Mouse (Mus musculus) forebrain, embryonic 16.5 days (tissue): ENCODE data around the gene Maip1. TPM values are rescaled to one million over a fixed set of nuclear protein-coding genes. Genes with fewer than 3 reads are reported as not detected.

Source experiments
- ATAC-seq: fragments of 200-750 bp; cut with Nextera tagmentation; 2 replicates; pipeline ENCODE4 v1.8.0; 2017; ENCODE audit warnings: mild to moderate bottlenecking, moderate library complexity
- H3K27ac ChIP-seq: fragments of 300-500 bp; sonication (generic); 2 replicates; pipeline ENCODE4 v1.5.1; 2014; ENCODE audit warnings: low read length, control low read depth
- H3K27me3 ChIP-seq: fragments of 300-500 bp; sonication (generic); replicated peaks from 2 replicates; pipeline ENCODE4 v1.6.1; 2014; ENCODE audit warnings: low read length; ENCODE audit not compliant: control insufficient read depth, insufficient read depth
- H3K36me3 ChIP-seq: fragments of 300-500 bp; sonication (generic); 2 replicates; pipeline ENCODE4 v1.6.1; 2014; ENCODE audit not compliant: control insufficient read depth, insufficient read depth
- H3K4me1 ChIP-seq: fragments of 300-500 bp; sonication (generic); replicated peaks from 2 replicates; pipeline ENCODE4 v1.6.1; 2014; ENCODE audit warnings: low read length; ENCODE audit not compliant: control insufficient read depth, insufficient read depth
- H3K4me2 ChIP-seq: fragments of 300-500 bp; sonication (generic); 2 replicates; pipeline ENCODE4 v1.6.1; 2014; ENCODE audit warnings: mild to moderate bottlenecking, low read length, control low read depth
- H3K4me3 ChIP-seq: fragments of 300-500 bp; sonication (generic); replicated peaks from 2 replicates; pipeline ENCODE4 v1.5.1; 2014; ENCODE audit warnings: mild to moderate bottlenecking, low read length, control low read depth
- H3K9ac ChIP-seq: fragments of 300-500 bp; sonication (generic); replicated peaks from 2 replicates; pipeline ENCODE4 v1.6.1; 2014; ENCODE audit warnings: low read depth, low read length, control low read depth
- H3K9me3 ChIP-seq: fragments of 300-500 bp; sonication (generic); 2 replicates; pipeline ENCODE4 v1.6.1; 2016; ENCODE audit warnings: low read length; ENCODE audit not compliant: control insufficient read depth
- WGBS: fragments of 180-500 bp; shearing (Covaris S2); extraction: QIAGEN DNeasy Blood & Tissue Kit; methylation state at CpG from one replicate; pipeline ENCODE4 v1.1.7; 2014; 5-methylcytosine and 5-hydroxymethylcytosine counted together
- polyA plus RNA-seq: library from polyadenylated mRNA; unstranded; fragments of >200 nt; fragmentation: Nextera tagmentation; extraction: Ambion mirVana; gene quantifications from 2 replicates; pipeline ENCODE4 v1.2.1, GENCODE M21; 2015

Maip1 gene
- polyA plus RNA-seq, 1 experiment from 2014 or later, result 17.7 TPM

- 82% methylated on average over 2 of the region's 2 CpGs for WGBS
- no peak for ATAC-seq
These were observed 7.3 kb downstream of the Maip1 start for GRCm38 (mm10) chr1:57413397-57413796.

DNA sequence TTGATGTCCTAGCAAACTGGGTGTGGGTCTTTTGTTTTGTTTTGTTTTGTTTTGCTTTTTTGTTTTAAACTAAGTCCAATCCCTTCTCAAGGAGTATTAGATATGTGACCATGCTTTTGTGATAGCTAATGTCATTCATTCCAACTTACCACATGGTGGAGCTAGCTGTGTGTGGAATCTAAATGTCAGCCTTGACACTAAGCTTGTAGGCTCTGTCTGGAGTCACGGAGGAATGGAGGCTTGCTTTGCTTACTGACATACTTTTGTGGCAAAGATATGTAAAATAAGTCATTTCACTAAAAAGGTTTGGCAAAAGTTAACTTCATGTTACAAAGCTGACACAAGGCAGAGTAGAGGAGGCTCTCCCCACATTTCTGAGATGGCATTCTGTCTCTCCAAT, 17.6 kb downstream of the Maip1 start:
- peak; percentile 65; the same call in 1 of the 2 replicates for ATAC-seq
- WGBS, result 0% methylated on average over 1 of the region's 1 CpGs
- H3K36me3 ChIP-seq, result no peaks in the 10 kb centered on the region
- H3K4me3 ChIP-seq, result no peak overlapping the region
- H3K9me3 ChIP-seq, result no peaks in the 10 kb centered on the region
- no peak overlapping the region for H3K27ac ChIP-seq
- no peak overlapping the region for H3K4me2 ChIP-seq
- peaks cover 6% of the 10 kb centered on the region; the same call in 1 of the 2 replicates for H3K4me1 ChIP-seq
- no peak overlapping the region for H3K9ac ChIP-seq
- no peaks in the 10 kb centered on the region for H3K27me3 ChIP-seq

More at GRCm38 (mm10) chr1:57413397-57413796, 7.3 kb downstream of the Maip1 start:
- Histone ChIP-seq H3K9ac (no peak overlapping the region), H3K27me3 (no peaks in the 10 kb centered on the region), H3K36me3 (peaks cover 25% of the 10 kb centered on the region), H3K4me2 (no peak overlapping the region), H3K27ac (no peak overlapping the region), H3K4me1 (peaks cover 6% of the 10 kb centered on the region), H3K4me3 (no peak overlapping the region), H3K9me3 (peaks cover 2% of the 10 kb centered on the region; the same call in 1 of the 2 replicates)

DNA sequence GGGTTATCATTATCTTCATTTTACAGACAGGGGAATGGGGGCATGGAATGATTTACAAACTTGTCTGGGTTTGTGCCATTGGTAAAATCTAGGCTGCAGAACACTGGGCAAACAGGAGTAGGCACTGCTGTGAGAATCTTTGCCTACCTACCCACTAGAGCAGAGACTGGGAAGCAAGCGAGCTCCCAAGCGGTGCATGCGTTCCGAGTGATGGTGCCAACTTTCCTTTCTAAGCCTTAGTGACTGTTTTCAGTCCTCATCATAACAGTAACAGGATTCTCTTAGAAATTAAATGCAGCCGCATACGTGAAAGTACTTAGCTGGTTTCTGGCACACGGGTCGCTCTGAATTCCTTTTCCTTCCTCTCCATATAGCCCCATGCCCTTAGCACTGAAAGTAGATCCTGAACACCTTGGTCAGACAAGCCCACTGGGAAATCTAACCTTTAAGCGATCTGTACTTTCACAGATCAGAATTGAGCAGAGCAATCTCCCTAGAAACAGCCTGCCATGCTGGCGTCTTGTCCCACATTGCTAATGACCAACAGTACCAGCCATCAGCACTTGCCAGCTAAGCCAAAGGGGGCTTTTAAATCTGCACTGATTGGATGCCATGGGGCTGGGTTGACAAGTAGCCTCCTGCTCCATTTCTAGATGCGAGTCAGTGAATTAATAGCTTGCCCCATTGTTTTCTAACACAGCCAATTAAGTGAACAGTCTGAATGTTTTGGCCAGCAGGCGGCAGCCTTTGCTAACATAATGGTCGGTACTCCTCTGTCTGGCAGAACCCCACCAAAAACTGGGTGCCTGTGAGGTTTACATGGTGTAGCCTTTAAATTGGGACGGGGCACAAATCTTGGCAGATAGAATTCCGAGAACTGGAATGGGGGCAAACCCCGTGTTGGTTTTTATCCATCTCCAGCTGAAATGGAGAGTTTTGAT, 22.5 kb downstream of the Maip1 start:
- ATAC-seq, result peak; percentile 95
- Histone ChIP-seq H3K36me3 (no peaks in the 10 kb centered on the region), H3K27me3 (no peaks in the 10 kb centered on the region), H3K4me3 (peak overlapping the region; percentile 37), H3K4me2 (peak overlapping the region; percentile 61), H3K9me3 (no peaks in the 10 kb centered on the region), H3K9ac (peak overlapping the region; percentile 62), H3K4me1 (peaks cover 18% of the 10 kb centered on the region), H3K27ac (peak overlapping the region; percentile 39)
- 27% methylated on average over 16 of the region's 16 CpGs for WGBS

DNA sequence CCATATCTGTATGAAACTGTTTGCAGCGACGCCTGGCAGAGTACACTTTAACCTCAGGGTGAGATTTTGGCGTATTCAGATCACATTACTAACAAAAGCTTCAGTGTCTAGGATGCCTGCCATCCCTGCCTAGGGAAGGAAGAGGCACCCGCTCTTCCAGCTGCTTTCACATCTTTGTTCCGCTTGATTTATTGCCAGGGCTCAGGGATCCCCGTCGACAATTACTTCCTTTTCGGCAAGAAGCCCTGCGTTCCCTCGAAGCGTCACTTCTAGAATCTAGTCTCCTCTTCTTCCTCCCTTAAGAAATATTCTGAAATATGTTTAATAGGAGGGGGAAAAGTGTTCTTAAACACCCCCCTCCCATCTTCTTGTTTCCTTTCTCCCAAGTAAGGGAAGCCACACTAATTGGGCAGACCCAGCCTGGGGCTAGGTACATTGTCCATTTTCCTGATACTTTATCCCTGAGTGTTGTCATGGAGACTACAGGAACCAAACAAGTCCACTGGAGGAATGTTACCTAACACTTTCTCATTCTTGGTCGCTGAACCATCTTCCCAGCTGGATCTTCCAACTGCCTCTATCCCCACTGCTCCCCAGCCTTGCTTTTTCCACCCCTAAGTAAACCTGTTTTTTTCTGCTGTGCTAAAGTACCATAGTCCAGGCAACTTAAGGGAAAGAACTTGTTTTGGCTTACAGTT, 23.8 kb downstream of the Maip1 start:
- Histone ChIP-seq H3K4me2 (peak overlapping the region; percentile 38), H3K4me3 (no peak overlapping the region), H3K9me3 (no peaks in the 10 kb centered on the region), H3K36me3 (no peaks in the 10 kb centered on the region), H3K27ac (no peak overlapping the region), H3K9ac (peak overlapping the region; percentile 34; the same call in 1 of the 2 replicates), H3K27me3 (no peaks in the 10 kb centered on the region), H3K4me1 (peaks cover 18% of the 10 kb centered on the region)
- peak; percentile 26 for ATAC-seq
- under 1% methylated on average over 12 of the region's 12 CpGs for WGBS

- no peak for ATAC-seq
- 98% methylated on average over 7 of the region's 7 CpGs for WGBS
These were observed 27.0 kb downstream of the Maip1 start for GRCm38 (mm10) chr1:57433141-57433540.

GRCm38 (mm10) chr1:57436408-57436807, 30.3 kb downstream of the Maip1 start:
- Histone ChIP-seq H3K4me1 (peaks cover 4% of the 10 kb centered on the region; the same call in 1 of the 2 replicates), H3K27ac (no peak overlapping the region), H3K27me3 (no peaks in the 10 kb centered on the region), H3K36me3 (no peaks in the 10 kb centered on the region), H3K9ac (no peak overlapping the region), H3K9me3 (no peaks in the 10 kb centered on the region), H3K4me3 (peak overlapping the region; percentile 4; the same call in 1 of the 2 replicates), H3K4me2 (peak overlapping the region; percentile 43)
- ATAC-seq, result peak; percentile 57; the same call in 1 of the 2 replicates
- WGBS, result 56% methylated on average over 9 of the region's 9 CpGs

More at GRCm38 (mm10) chr1:57433141-57433540, 27.0 kb downstream of the Maip1 start:
- H3K9ac ChIP-seq, result no peak overlapping the region
- peaks cover 21% of the 10 kb centered on the region for H3K4me1 ChIP-seq
- no peak overlapping the region for H3K4me3 ChIP-seq
- no peaks in the 10 kb centered on the region for H3K27me3 ChIP-seq
- no peaks in the 10 kb centered on the region for H3K36me3 ChIP-seq
- H3K9me3 ChIP-seq, result no peaks in the 10 kb centered on the region
- no peak overlapping the region for H3K4me2 ChIP-seq
- no peak overlapping the region for H3K27ac ChIP-seq

DNA sequence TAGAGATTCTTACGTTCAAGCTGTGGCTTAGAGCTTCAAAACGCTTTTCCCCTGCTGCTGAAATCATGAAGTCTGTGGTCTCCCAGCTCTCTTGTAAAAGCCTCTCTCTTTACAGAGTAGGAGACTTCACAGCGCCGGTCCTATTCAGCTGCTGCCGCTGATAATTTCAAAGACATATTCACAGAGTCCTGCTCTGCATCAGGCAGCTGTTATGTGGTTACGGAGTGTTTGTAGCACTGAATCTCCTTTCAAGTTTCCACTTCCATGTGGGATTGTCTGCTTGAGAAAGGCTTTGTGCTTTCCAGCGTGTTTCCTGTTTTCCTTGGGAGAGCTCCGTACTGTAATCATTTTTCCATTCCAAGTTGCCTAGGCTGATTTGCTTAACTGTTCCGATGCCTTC, 30.8 kb downstream of the Maip1 start:
- Histone ChIP-seq H3K27me3 (no peaks in the 10 kb centered on the region), H3K4me3 (0 out of 2 replicates have a peak overlapping the region, but pooled peaks have one; percentile 14), H3K36me3 (no peaks in the 10 kb centered on the region), H3K4me1 (peaks cover 4% of the 10 kb centered on the region; the same call in 1 of the 2 replicates), H3K4me2 (peak overlapping the region; percentile 43), H3K9me3 (no peaks in the 10 kb centered on the region), H3K9ac (0 out of 2 replicates have a peak overlapping the region, but pooled peaks have one; percentile 9), H3K27ac (no peak overlapping the region)
- WGBS, result 16% methylated on average over 9 of the region's 9 CpGs
- ATAC-seq, result peak; percentile 75

DNA sequence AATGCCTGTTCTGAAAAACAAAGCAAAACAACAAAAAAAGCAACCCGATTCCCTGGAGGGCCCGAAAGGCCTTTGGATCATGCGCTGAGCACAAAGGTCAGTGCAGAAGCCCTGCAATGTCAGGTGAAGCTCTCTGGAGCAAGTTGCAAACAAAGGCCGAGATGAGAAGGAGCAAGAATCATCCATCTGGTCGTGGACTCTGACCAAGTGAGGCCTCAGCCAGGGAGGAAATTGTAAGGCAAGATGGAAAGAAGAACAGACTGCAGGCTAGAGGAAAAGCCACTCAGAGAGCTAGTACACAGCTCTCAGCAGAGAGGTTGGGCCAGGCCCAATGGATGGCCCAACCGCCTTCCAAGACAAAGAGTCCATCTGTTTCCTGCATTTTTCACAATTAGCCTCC, 32.9 kb downstream of the Maip1 start:
- Histone ChIP-seq H3K4me3 (no peak overlapping the region), H3K9ac (no peak overlapping the region), H3K27me3 (no peaks in the 10 kb centered on the region), H3K36me3 (no peaks in the 10 kb centered on the region), H3K9me3 (no peaks in the 10 kb centered on the region), H3K4me1 (peaks cover 4% of the 10 kb centered on the region; the same call in 1 of the 2 replicates), H3K4me2 (no peak overlapping the region), H3K27ac (no peak overlapping the region)
- 85% methylated on average over 6 of the region's 6 CpGs for WGBS
- ATAC-seq, result no peak

GRCm38 (mm10) chr1:57440771-57441170, 34.6 kb downstream of the Maip1 start:
- H3K27me3 ChIP-seq, result no peaks in the 10 kb centered on the region
- no peak overlapping the region for H3K4me2 ChIP-seq
- no peaks in the 10 kb centered on the region for H3K36me3 ChIP-seq
- H3K4me1 ChIP-seq, result peaks cover 4% of the 10 kb centered on the region; the same call in 1 of the 2 replicates
- H3K9ac ChIP-seq, result no peak overlapping the region
- no peak overlapping the region for H3K4me3 ChIP-seq
- no peaks in the 10 kb centered on the region for H3K9me3 ChIP-seq
- no peak for ATAC-seq
- 68% methylated on average over 4 of the region's 4 CpGs for WGBS
- no peak overlapping the region for H3K27ac ChIP-seq
